Mouse (Mus musculus) kidney, embryonic 14.5 days (tissue): Measurements from ENCODE around the gene Endog. TPM values are rescaled to one million over a fixed set of nuclear protein-coding genes. Genes with fewer than 3 reads are reported as not detected.
A peak's percentile ranks its signal among the peaks of the same experiment; 100 is the strongest.
"Not testable (repeated sequence)": the region's sequence is repeated elsewhere in the genome, so short reads cannot be mapped to it uniquely, and the experiment has no call there.

ENCODE experiments used
- ATAC-seq: fragments of 200-750 bp; cut with Nextera tagmentation; 2 replicates; pipeline ENCODE4 v1.8.0; 2017; ENCODE audit warnings: moderate number of reproducible peaks, mild to moderate bottlenecking, moderate TSS enrichment, moderate library complexity; ENCODE audit not compliant: low FRiP score, low TSS enrichment
- H3K27ac ChIP-seq: fragments of 300-500 bp; sonication (generic); 2 replicates; pipeline ENCODE4 v1.5.1; 2014; ENCODE audit warnings: low read depth, mild to moderate bottlenecking, low read length, moderate library complexity, mixed read lengths
- H3K27me3 ChIP-seq: fragments of 300-500 bp; sonication (generic); 2 replicates; pipeline ENCODE4 v1.6.1; 2014; ENCODE audit warnings: mild to moderate bottlenecking, low read length; ENCODE audit not compliant: control insufficient read depth, insufficient read depth
- H3K36me3 ChIP-seq: fragments of 300-500 bp; sonication (generic); 2 replicates; pipeline ENCODE4 v1.6.1; 2014; ENCODE audit warnings: low read length, mixed read lengths; ENCODE audit not compliant: control insufficient read depth, insufficient read depth
- H3K4me1 ChIP-seq: fragments of 300-500 bp; sonication (generic); 2 replicates; pipeline ENCODE4 v1.6.1; 2014; ENCODE audit warnings: low read length, mixed read lengths; ENCODE audit not compliant: control insufficient read depth, insufficient read depth
- H3K4me2 ChIP-seq: fragments of 300-500 bp; sonication (generic); replicated peaks from 2 replicates; pipeline ENCODE4 v1.6.1; 2014; ENCODE audit warnings: low read depth, mild to moderate bottlenecking, low read length
- H3K4me3 ChIP-seq: fragments of 300-500 bp; sonication (generic); 2 replicates; pipeline ENCODE4 v1.5.1; 2014; ENCODE audit warnings: mild to moderate bottlenecking, low read length
- H3K9ac ChIP-seq: fragments of 300-500 bp; sonication (generic); 2 replicates; pipeline ENCODE4 v1.6.1; 2014; ENCODE audit warnings: low read depth, mild to moderate bottlenecking, low read length, moderate library complexity
- H3K9me3 ChIP-seq: fragments of 300-500 bp; sonication (generic); 2 replicates; pipeline ENCODE4 v1.6.1; 2016; ENCODE audit warnings: low read length; ENCODE audit not compliant: control insufficient read depth
- WGBS: fragments of 180-500 bp; shearing (Covaris S2); extraction: QIAGEN DNeasy Blood & Tissue Kit; methylation state at CpG from one replicate; pipeline ENCODE4 v1.1.7; 2014; 5-methylcytosine and 5-hydroxymethylcytosine counted together
- polyA plus RNA-seq: library from polyadenylated mRNA; unstranded; fragments of >200 nt; fragmentation: Nextera tagmentation; extraction: Ambion mirVana; gene quantifications from 2 replicates; pipeline ENCODE4 v1.2.1, GENCODE M21; 2014

Endog gene
- polyA plus RNA-seq, 1 experiment from 2014 or later = 20.3 TPM

DNA sequence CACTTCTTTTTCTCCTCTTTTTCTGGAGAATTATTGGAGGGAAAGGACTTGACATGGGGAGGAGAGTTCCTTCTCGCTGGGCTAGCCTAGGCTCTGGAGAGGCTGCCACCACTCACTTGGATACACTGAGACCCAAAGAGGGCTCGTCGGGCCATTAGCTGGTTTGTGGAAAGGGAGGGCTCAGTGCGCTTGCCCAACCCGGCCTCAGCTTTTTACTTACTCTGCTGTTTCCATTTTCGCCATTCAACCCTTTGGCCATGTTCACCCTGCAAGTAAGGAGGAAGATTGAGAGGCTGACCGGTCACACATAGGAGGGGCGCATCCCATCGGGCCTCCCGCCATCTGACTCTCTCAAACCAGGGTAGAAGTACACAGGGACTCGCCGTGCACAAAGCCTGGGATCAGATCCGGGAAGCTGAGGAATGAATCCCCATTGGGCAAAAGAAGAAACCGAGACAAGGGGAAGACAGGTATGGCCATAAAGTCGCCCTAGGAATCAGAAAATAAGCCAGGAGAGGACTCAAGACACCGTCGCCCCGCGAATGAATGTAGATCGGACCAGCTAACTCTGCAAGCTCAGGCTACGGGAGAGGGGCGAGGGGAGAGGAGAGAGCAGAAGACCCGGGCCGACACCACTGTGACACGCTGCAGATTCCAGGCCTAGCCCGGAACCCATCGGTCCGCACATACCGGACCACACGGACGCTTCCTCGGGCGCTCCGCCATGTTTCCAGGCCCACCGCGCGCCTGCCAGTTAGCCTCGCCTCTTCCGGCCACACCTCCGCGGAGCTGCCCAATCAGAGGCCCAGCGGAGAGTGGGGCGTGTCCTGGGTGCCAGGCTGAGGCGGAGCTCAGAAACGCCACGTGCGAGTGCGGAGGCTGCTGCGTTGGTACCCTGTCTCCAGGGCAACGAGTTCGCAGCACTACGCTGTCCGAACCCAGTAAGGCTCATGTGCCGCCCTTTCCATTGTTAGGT, 6.7 kb downstream of the Endog start, which contains the start of gene Spout1:
Gene Spout1 (minus strand): TSS at position 760 of the 976 bp plus-strand sequence.
- 2% methylated on average over 51 of the region's 54 CpGs for WGBS
- H3K36me3 ChIP-seq = peaks cover 39% of the 10 kb centered on the region

DNA sequence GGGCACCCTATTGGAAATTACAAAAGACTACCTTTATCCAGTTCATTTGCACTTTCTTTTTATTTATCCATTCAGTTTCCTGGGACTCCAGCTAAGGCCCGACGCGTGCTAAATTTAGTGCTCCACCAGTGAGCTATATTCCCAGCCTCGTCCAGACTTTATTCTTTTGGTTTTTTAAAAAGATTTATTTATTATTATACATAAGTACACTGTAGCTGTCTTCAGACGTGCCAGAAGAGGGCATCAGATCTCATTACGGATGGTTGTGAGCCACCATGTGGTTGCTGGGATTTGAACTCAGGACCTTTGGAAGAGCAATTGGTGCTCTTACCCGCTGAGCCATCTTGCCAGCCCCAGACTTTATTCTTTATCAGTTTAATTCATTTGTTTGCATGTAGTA, 7.4 kb downstream of the Endog start:
- H3K27me3 ChIP-seq, H3K9me3 ChIP-seq, H3K9ac ChIP-seq, H3K27ac ChIP-seq, H3K4me1 ChIP-seq: not testable (repeated sequence)
- Histone ChIP-seq H3K4me3 (peak overlapping the region; percentile 81), H3K36me3 (peaks cover 32% of the 10 kb centered on the region), H3K4me2 (peak overlapping the region; percentile 82)
- 0 out of 2 replicates have a peak, but pooled peaks have one; percentile 11 for ATAC-seq
- 64% methylated on average over 7 of the region's 7 CpGs for WGBS

More for the DNA sequence above, 6.7 kb downstream of the Endog start, which contains the start of gene Spout1:
- peak; percentile 97 for ATAC-seq
- H3K4me2 ChIP-seq = peak within 1 kb of the TSS; percentile 82
- 0 out of 2 replicates have a peak, but pooled peaks cover 3% of the 10 kb centered on the region for H3K9me3 ChIP-seq
- peaks cover 8% of the 10 kb centered on the region for H3K4me1 ChIP-seq
- H3K27ac ChIP-seq = peak within 1 kb of the TSS; percentile 56; the same call in 1 of the 2 replicates
- no peaks in the 10 kb centered on the region for H3K27me3 ChIP-seq
- H3K9ac ChIP-seq = peak within 1 kb of the TSS; percentile 79
- peak within 1 kb of the TSS; percentile 81 for H3K4me3 ChIP-seq

DNA sequence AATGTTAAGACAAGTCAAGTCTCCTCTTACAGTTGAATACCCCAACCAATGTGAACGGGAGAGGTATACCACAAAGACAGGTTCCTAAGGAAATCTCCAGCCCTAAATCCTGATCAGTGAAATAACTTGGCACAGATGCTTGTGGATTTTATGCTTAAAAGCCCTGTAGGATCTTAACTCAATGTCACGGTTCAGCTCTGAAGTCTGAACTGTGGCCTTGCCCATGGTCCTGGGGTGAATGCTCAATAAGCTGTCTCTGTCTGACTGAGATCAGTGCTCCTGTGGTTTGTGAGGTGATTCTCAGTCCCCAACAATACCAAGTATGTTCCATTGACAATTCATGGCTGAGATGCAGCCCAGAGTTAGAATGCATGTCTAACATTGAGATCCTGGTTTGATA, 11.1 kb downstream of the Endog start:
- Histone ChIP-seq H3K9me3 (peaks cover 6% of the 10 kb centered on the region; the same call in 1 of the 2 replicates), H3K36me3 (no peaks in the 10 kb centered on the region), H3K4me2 (no peak overlapping the region), H3K27me3 (no peaks in the 10 kb centered on the region), H3K9ac (no peak overlapping the region), H3K27ac (no peak overlapping the region), H3K4me1 (peaks cover 3% of the 10 kb centered on the region), H3K4me3 (no peak overlapping the region)
- ATAC-seq = no peak
- WGBS = 88% methylated on average over 2 of the region's 2 CpGs

DNA sequence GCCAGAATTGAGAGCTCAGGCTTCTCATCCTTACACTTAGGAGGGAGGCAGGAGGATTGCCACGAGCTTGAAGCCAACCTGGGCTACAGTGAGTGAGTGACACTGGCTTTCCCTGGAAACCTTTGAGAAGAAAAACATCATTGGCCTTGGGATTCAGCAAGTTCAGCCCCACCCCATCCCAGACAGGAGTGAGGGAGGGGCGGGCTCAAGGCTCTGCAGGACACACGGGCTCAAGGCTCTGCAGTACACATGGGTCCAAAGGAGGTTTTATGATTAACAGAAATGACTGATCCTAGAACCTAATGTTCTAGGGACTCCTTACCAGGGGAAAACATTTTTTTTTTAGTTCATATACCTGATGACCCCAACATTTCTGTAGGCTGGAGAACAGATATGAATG, 12.4 kb downstream of the Endog start:
- H3K9ac ChIP-seq = no peak overlapping the region
- H3K4me1 ChIP-seq = no peaks in the 10 kb centered on the region
- H3K27ac ChIP-seq = no peak overlapping the region
- H3K4me2 ChIP-seq = no peak overlapping the region
- no peak overlapping the region for H3K4me3 ChIP-seq
- H3K36me3 ChIP-seq = no peaks in the 10 kb centered on the region
- H3K9me3 ChIP-seq = peaks cover 6% of the 10 kb centered on the region; the same call in 1 of the 2 replicates
- 70% methylated on average over 3 of the region's 3 CpGs for WGBS
- H3K27me3 ChIP-seq = no peaks in the 10 kb centered on the region
- no peak for ATAC-seq

DNA sequence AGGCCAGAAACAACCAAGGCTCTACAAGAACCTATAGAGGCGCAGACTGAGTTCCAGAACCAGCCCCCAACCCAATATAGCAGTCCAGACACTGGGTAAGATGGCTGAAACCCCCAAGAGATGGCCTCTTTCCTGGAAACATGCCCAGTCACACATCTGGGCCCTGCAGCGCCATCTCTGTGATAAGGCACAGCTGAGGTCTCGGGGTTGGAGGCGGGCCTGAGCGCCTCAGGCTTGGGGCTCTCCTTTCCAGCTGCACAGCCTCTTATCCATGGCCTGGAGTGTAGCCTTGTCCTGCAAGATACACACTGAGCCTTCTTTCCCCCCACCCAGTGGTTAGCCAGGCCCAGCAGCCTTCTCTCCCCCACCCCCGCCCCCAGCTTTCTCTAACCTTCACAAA, 14.0 kb downstream of the Endog start:
- Histone ChIP-seq H3K9me3 (peaks cover 6% of the 10 kb centered on the region; the same call in 1 of the 2 replicates), H3K27ac (no peak overlapping the region), H3K9ac (no peak overlapping the region), H3K4me1 (no peaks in the 10 kb centered on the region), H3K4me3 (no peak overlapping the region), H3K36me3 (no peaks in the 10 kb centered on the region), H3K27me3 (no peaks in the 10 kb centered on the region), H3K4me2 (no peak overlapping the region)
- 88% methylated on average over 6 of the region's 6 CpGs for WGBS
- no peak for ATAC-seq

DNA sequence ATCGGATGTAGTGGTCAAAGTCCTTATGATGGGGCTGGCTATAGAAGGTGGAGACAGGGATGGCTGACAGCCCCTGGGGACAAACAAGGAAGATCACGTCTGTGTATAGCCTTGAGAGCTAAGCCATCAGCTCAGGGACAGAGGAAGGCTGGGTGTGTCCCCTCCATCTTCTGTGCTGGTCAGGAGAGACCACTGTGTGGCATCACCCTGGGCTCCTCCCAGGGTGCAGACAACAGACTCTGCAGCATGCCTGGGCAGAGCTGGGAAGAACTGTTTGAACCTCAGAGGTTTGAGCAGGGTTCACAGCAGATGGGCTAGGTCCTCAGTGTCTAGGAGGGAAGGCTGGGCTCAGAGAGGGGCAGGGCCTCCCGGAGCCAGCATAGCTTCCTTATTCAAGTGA, 14.4 kb downstream of the Endog start:
- Histone ChIP-seq H3K9ac (no peak overlapping the region), H3K4me2 (no peak overlapping the region), H3K27ac (no peak overlapping the region), H3K27me3 (no peaks in the 10 kb centered on the region), H3K4me3 (no peak overlapping the region), H3K36me3 (no peaks in the 10 kb centered on the region), H3K9me3 (peaks cover 6% of the 10 kb centered on the region; the same call in 1 of the 2 replicates), H3K4me1 (no peaks in the 10 kb centered on the region)
- ATAC-seq = no peak
- WGBS = 88% methylated on average over 3 of the region's 3 CpGs

DNA sequence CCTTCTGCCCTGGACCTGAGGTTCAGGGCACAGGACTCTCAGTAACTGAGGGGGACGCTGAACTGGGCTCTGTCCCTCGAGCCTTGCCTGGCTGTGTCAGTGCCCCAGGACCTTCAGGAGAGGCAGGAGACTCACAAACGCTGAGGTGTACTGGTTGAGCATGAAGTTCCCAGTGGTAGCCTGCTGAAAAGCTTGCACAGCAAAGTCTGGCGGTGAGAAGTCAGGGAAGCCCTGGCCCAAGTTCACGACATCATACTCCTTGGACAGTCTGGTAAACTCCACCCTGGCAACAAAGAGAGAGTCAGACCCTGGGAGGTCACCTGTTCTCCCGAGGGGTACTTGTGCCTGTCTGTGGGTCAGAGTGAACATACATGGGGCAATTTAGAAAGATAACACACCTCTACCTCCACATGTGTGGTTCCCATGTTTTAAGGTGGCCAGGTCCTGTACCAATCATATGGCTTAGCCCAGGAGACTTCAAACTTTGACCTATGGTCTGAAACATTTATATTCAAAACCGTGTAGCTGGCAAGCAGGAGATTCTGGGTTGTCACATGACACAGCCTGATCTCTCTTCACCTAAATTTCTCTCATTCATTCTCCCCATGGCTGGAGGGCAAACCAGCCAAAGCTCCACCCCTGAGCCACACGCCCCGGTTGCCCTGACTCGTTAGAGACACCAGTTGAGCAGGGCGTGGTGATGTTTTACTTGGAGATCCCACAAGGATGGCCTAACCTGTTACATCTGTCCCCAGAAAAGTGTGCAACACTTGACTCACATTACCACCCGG, 20.7 kb downstream of the Endog start:
- H3K27me3 ChIP-seq = no peaks in the 10 kb centered on the region
- no peaks in the 10 kb centered on the region for H3K9me3 ChIP-seq
- no peak overlapping the region for H3K9ac ChIP-seq
- no peak for ATAC-seq
- H3K4me1 ChIP-seq = no peaks in the 10 kb centered on the region
- no peak overlapping the region for H3K4me3 ChIP-seq
- H3K36me3 ChIP-seq = no peaks in the 10 kb centered on the region
- H3K4me2 ChIP-seq = no peak overlapping the region
- no peak overlapping the region for H3K27ac ChIP-seq
- WGBS = 91% methylated on average over 12 of the region's 12 CpGs

DNA sequence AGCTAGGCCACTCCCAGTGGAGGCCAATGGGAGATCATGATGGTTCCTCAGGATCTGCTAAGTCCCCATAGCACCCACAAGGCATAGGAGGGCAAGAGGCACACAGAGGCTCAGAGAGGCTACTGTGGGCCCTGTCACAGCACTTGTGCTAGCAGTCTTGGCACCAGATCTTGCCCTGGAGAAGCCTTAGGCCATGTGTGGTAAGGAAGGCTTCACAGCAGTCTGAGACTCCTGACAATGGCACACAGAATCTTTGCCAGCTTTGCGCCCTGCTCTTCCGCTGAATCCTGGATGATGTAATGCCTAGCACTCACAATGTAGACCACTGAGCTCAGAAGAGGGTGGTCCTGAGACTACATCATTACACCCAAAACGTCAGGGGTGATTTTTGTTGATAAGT, 23.4 kb downstream of the Endog start:
- Histone ChIP-seq H3K4me3 (no peak overlapping the region), H3K4me1 (no peaks in the 10 kb centered on the region), H3K9me3 (no peaks in the 10 kb centered on the region), H3K27ac (no peak overlapping the region), H3K9ac (no peak overlapping the region), H3K27me3 (no peaks in the 10 kb centered on the region), H3K36me3 (no peaks in the 10 kb centered on the region), H3K4me2 (no peak overlapping the region)
- no peak for ATAC-seq
- 92% methylated on average over 3 of the region's 3 CpGs for WGBS
